In the genomic region with DNA sequence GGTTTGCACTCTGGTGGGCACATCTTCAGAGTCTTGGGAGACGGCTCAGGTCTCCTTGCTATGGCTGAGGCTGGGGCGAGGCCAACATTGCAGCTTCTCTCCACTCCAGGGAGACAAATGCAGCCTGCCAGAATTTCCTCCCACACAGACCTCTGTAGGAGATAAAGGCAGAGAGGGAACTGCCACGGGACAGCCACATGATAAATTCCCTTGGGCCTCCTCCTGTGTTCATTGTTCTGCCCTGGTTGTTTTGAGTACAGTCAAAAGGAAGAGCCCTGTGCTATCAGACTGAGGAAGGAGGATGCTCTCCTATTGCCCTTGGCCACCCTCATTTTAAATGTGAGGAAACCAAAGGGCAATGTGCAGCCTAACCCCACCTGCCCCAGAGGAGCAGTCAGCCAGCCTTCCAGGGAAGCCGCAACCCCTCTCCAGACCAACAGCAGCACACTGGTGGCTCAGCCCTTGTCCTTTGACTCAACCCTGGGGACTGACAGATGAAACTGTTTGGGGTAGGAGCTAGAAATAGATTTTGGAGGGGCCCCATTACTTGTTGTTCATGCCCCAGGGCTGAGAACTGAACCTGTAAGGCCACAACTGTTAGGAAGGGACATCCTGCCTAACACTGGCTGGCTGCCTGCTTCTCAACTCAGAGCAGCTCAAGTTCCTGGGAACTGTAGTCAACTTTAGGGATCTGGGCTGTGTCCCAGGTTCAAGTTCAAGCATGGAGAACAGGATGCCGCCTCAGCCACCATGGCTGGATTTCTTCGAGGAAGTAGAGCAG, we compare ENCODE assay signal across 8 mouse cellular contexts.
DNase-seq lines count a peak whose midpoint lies in the region; ATAC-seq and TF ChIP-seq lines count a peak whose summit lies in the region.

No protein-coding gene starts in this region.

- no peaks in the 10 kb centered on the region for H3K79me2 ChIP-seq in heart, adult 2 months (replicated peaks; ENCODE audit: control insufficient read depth, insufficient read depth, low read length)

- H3K9me3 ChIP-seq in midbrain, embryonic 11.5 days (ENCODE audit: control insufficient read depth, low read length), result no peaks in the 10 kb centered on the region
- no peaks in the 10 kb centered on the region for H3K9me3 ChIP-seq in midbrain, embryonic 15.5 days
- no peaks in the 10 kb centered on the region for H3K9me3 ChIP-seq in liver, embryonic 11.5 days (ENCODE audit: control insufficient read depth, low read length)

- peak overlapping the region; percentile 31; the same call in 1 of the 2 replicates for H3K9ac ChIP-seq in midbrain, embryonic 11.5 days (ENCODE audit: low read length)
- no peak overlapping the region for H3K9ac ChIP-seq in midbrain, embryonic 15.5 days
- no peak overlapping the region for H3K9ac ChIP-seq in heart, adult 2 months (ENCODE audit: low read depth, low read length)
- H3K9ac ChIP-seq in liver, embryonic 11.5 days (ENCODE audit: low read depth, low read length), result peak overlapping the region; percentile 35; the same call in 1 of the 2 replicates

- 57% methylated on average over 6 of the region's 6 CpGs for WGBS in midbrain, embryonic 11.5 days
- 50% methylated on average over 6 of the region's 6 CpGs for WGBS in midbrain, embryonic 15.5 days
- 15% methylated on average over 6 of the region's 6 CpGs for WGBS in heart, adult 2 months
- WGBS in liver, embryonic 11.5 days, result 40% methylated on average over 6 of the region's 6 CpGs

- H3K4me1 ChIP-seq in midbrain, embryonic 11.5 days (ENCODE audit: control insufficient read depth, insufficient read depth, low read length), result peaks cover 36% of the 10 kb centered on the region
- H3K4me1 ChIP-seq in midbrain, embryonic 15.5 days, result peaks cover 26% of the 10 kb centered on the region
- H3K4me1 ChIP-seq in heart, adult 2 months (ENCODE audit: control insufficient read depth, insufficient read depth, low read length), result peaks cover 33% of the 10 kb centered on the region
- peaks cover 48% of the 10 kb centered on the region for H3K4me1 ChIP-seq in liver, embryonic 11.5 days (replicated peaks; ENCODE audit: control insufficient read depth, insufficient read depth, low read length)

- intact Hi-C loops in heart, adult 2 months (cut with DNase I), result loop anchor here (1.0 to 5.0 kb wide), 7 partner anchors 42 to 274 kb away; a partner anchor contains a TSS

- TF ChIP-seq POLR2A in heart, adult 2 months (IDR thresholded peaks at IDR 0.05; ENCODE audit: insufficient read depth, low read depth, low read length), result peak; percentile 54; the same call in 1 of the 2 replicates

- peak; percentile 93; the same call in 1 of the 2 replicates for TF ChIP-seq EP300 in heart, adult 2 months (IDR thresholded peaks at IDR 0.05; ENCODE audit: insufficient read depth, low read depth, low read length)

- no peak overlapping the region for H3K4me3 ChIP-seq in midbrain, embryonic 11.5 days (ENCODE audit: low read depth, low read length)
- H3K4me3 ChIP-seq in midbrain, embryonic 15.5 days, result no peak overlapping the region
- no peak overlapping the region for H3K4me3 ChIP-seq in heart, adult 2 months
- no peak overlapping the region for H3K4me3 ChIP-seq in liver, embryonic 11.5 days (ENCODE audit: low read depth, low read length)

- peak overlapping the region; percentile 57; the same call in 1 of the 2 replicates for H3K27ac ChIP-seq in midbrain, embryonic 11.5 days (ENCODE audit: low read depth, low read length)
- no peak overlapping the region for H3K27ac ChIP-seq in midbrain, embryonic 15.5 days
- peak overlapping the region; percentile 89 for H3K27ac ChIP-seq in heart, adult 2 months
- H3K27ac ChIP-seq in liver, embryonic 11.5 days (ENCODE audit: low read depth, low read length), result peak overlapping the region; percentile 77

- no peaks in the 10 kb centered on the region for H3K27me3 ChIP-seq in midbrain, embryonic 11.5 days (ENCODE audit: control insufficient read depth, insufficient read depth, low read length)
- H3K27me3 ChIP-seq in midbrain, embryonic 15.5 days (replicated peaks), result no peaks in the 10 kb centered on the region
- no peaks in the 10 kb centered on the region for H3K27me3 ChIP-seq in heart, adult 2 months (ENCODE audit: control insufficient read depth, insufficient read depth, low read length)
- no peaks in the 10 kb centered on the region for H3K27me3 ChIP-seq in liver, embryonic 11.5 days (replicated peaks; ENCODE audit: control insufficient read depth, insufficient read depth, low read length)

- no peak for TF ChIP-seq CTCF in heart, adult 2 months (IDR thresholded peaks at IDR 0.05)

- ATAC-seq in midbrain, embryonic 11.5 days (ENCODE audit: low FRiP score), result no peak
- ATAC-seq in midbrain, embryonic 15.5 days (replicated peaks), result no peak
- ATAC-seq in liver, embryonic 11.5 days (replicated peaks; ENCODE audit: low FRiP score), result peak; percentile 77

- H3K4me2 ChIP-seq in midbrain, embryonic 11.5 days, result no peak overlapping the region
- no peak overlapping the region for H3K4me2 ChIP-seq in midbrain, embryonic 15.5 days
- peak overlapping the region; percentile 32 for H3K4me2 ChIP-seq in liver, embryonic 11.5 days

- DNase-seq in midbrain, embryonic 11.5 days (ENCODE audit: low spot score, missing footprints), result peak; percentile 90
- peak; percentile 58 for DNase-seq in embryo, embryonic 10.5 days (ENCODE audit: low spot score)
- DNase-seq in heart, adult 2 months, result peak; percentile 80 to 89
- DNase-seq in kidney, adult 11 months, result peak; percentile 77
- DNase-seq in liver, embryonic 11.5 days (ENCODE audit: low spot score), result no peak
- peak; percentile 72 for DNase-seq in ovary, postnatal 36 days (ENCODE audit: low spot score)
- no peak for DNase-seq in thymus, postnatal 10 days (ENCODE audit: low spot score in 2 of 2)

- no peaks in the 10 kb centered on the region for H3K36me3 ChIP-seq in midbrain, embryonic 11.5 days (ENCODE audit: control insufficient read depth, insufficient read depth, low read length)
- no peaks in the 10 kb centered on the region for H3K36me3 ChIP-seq in midbrain, embryonic 15.5 days (replicated peaks)
- peaks cover 5% of the 10 kb centered on the region; the same call in 1 of the 2 replicates for H3K36me3 ChIP-seq in heart, adult 2 months (ENCODE audit: control insufficient read depth, insufficient read depth, low read length)
- H3K36me3 ChIP-seq in liver, embryonic 11.5 days (ENCODE audit: control insufficient read depth, insufficient read depth, low read length), result no peaks in the 10 kb centered on the region

Comparison
In these comparisons a context has a peak if more than half of its experiments do, and no peak if none do; other contexts are left out.
1. H3K9ac ChIP-seq: peak in midbrain, embryonic 11.5 days (single experiment) and liver, embryonic 11.5 days (single experiment); none in midbrain, embryonic 15.5 days (single experiment) and heart, adult 2 months (single experiment).
2. DNase-seq: peak in midbrain, embryonic 11.5 days (single experiment), embryo, embryonic 10.5 days (single experiment), heart, adult 2 months (2 of 2), kidney, adult 11 months (single experiment) and ovary, postnatal 36 days (single experiment); none in liver, embryonic 11.5 days (single experiment) and thymus, postnatal 10 days (0 of 2).